Mouse (Mus musculus) limb, embryonic 15.5 days (tissue): Measurements from ENCODE around the gene Vax2. TPM values are rescaled to one million over a fixed set of nuclear protein-coding genes. Genes with fewer than 3 reads are reported as not detected.

ENCODE experiments used
- ATAC-seq: fragments of 200-750 bp; cut with Nextera tagmentation; 2 replicates; pipeline ENCODE4 v1.8.0; 2017; ENCODE audit warnings: low read depth, moderate TSS enrichment; ENCODE audit not compliant: insufficient number of reproducible peaks, low FRiP score, low TSS enrichment
- H3K27ac ChIP-seq: fragments of 300-500 bp; sonication (generic); 2 replicates; pipeline ENCODE4 v1.5.1; 2015; ENCODE audit warnings: moderate library complexity, mild to moderate bottlenecking, inconsistent platforms
- H3K27me3 ChIP-seq: fragments of 300-500 bp; sonication (generic); 2 replicates; pipeline ENCODE4 v1.6.1; 2015; ENCODE audit warnings: inconsistent platforms
- H3K36me3 ChIP-seq: fragments of 300-500 bp; sonication (generic); 2 replicates; pipeline ENCODE4 v1.6.1; 2015; ENCODE audit warnings: inconsistent platforms
- H3K4me1 ChIP-seq: fragments of 300-500 bp; sonication (generic); 2 replicates; pipeline ENCODE4 v1.6.1; 2015; ENCODE audit warnings: inconsistent platforms
- H3K4me2 ChIP-seq: fragments of 300-500 bp; sonication (generic); 2 replicates; pipeline ENCODE4 v1.6.1; 2015; ENCODE audit warnings: mild to moderate bottlenecking, inconsistent platforms
- H3K4me3 ChIP-seq: fragments of 300-500 bp; sonication (generic); 2 replicates; pipeline ENCODE4 v1.5.1; 2015; ENCODE audit warnings: mild to moderate bottlenecking, inconsistent platforms
- H3K9ac ChIP-seq: fragments of 300-500 bp; sonication (generic); 2 replicates; pipeline ENCODE4 v1.6.1; 2015; ENCODE audit warnings: inconsistent platforms
- H3K9me3 ChIP-seq: fragments of 300-500 bp; sonication (generic); 2 replicates; pipeline ENCODE4 v1.6.1; 2016; ENCODE audit warnings: inconsistent platforms
- WGBS: fragments of 180-500 bp; shearing (Covaris S2); methylation state at CpG from one replicate; pipeline ENCODE4 v1.1.7; 2015; 5-methylcytosine and 5-hydroxymethylcytosine counted together
- polyA plus RNA-seq: library from polyadenylated mRNA; unstranded; fragments of >200 nt; fragmentation: Nextera tagmentation; extraction: Ambion mirVana; gene quantifications from 2 replicates; pipeline ENCODE4 v1.2.1, GENCODE M21; 2015

Vax2 gene
- polyA plus RNA-seq, 1 experiment from 2014 or later, result 1.2 TPM

GRCm38 (mm10) chr6:83742761-83743160 is 31.7 kb downstream of the Vax2 start, which contains the start of gene Atp6v1b1:
Gene Atp6v1b1, plus strand, starts transcription at chr6:83742990.
- WGBS, result 59% methylated on average over 5 of the region's 5 CpGs
- Histone ChIP-seq H3K36me3 (no peaks in the 10 kb centered on the region), H3K9ac (no peak within 1 kb of the TSS), H3K9me3 (no peaks in the 10 kb centered on the region), H3K27ac (no peak within 1 kb of the TSS), H3K4me2 (no peak within 1 kb of the TSS), H3K27me3 (peaks cover 6% of the 10 kb centered on the region; the same call in 1 of the 2 replicates), H3K4me1 (0 out of 2 replicates have a peak, but pooled peaks cover 7% of the 10 kb centered on the region), H3K4me3 (no peak within 1 kb of the TSS)
- ATAC-seq, result no peak

GRCm38 (mm10) chr6:83743212-83743611 is 32.1 kb downstream of the Vax2 start:
- no peak overlapping the region for H3K4me2 ChIP-seq
- ATAC-seq, result no peak
- H3K4me3 ChIP-seq, result no peak overlapping the region
- no peak overlapping the region for H3K27ac ChIP-seq
- H3K9me3 ChIP-seq, result no peaks in the 10 kb centered on the region
- WGBS, result 69% methylated on average over 5 of the region's 5 CpGs
- no peak overlapping the region for H3K9ac ChIP-seq
- H3K36me3 ChIP-seq, result no peaks in the 10 kb centered on the region
- peaks cover 6% of the 10 kb centered on the region; the same call in 1 of the 2 replicates for H3K27me3 ChIP-seq
- H3K4me1 ChIP-seq, result 0 out of 2 replicates have a peak, but pooled peaks cover 6% of the 10 kb centered on the region

DNA sequence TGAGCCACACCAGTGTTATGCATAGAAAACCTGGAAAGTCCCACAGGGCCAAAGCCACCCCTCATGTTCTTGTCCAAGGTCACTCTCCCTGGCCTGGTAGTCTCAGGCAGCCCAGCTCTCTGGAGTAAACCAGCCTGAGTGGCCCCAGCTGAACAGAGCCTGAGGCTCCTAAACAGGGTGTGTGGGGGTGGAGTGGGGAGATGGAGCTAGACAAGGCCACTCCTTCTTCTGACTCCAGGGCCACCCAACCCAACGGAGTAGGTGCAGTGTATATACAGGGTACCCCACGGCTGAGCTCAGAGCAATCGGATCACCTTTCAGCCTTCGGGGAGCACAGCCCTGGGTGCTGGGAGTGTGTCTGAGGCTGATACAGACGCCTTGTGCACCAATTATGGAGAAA is 33.1 kb downstream of the Vax2 start:
- Histone ChIP-seq H3K4me3 (no peak overlapping the region), H3K9ac (no peak overlapping the region), H3K9me3 (no peaks in the 10 kb centered on the region), H3K4me2 (no peak overlapping the region), H3K27ac (no peak overlapping the region), H3K4me1 (no peaks in the 10 kb centered on the region), H3K36me3 (no peaks in the 10 kb centered on the region), H3K27me3 (peaks cover 12% of the 10 kb centered on the region; the same call in 1 of the 2 replicates)
- peak; percentile 32; the same call in 1 of the 2 replicates for ATAC-seq
- WGBS, result 67% methylated on average over 5 of the region's 5 CpGs

GRCm38 (mm10) chr6:83744557-83744956 is 33.5 kb downstream of the Vax2 start:
- H3K4me3 ChIP-seq, result no peak overlapping the region
- H3K9me3 ChIP-seq, result no peaks in the 10 kb centered on the region
- H3K36me3 ChIP-seq, result no peaks in the 10 kb centered on the region
- no peak for ATAC-seq
- no peaks in the 10 kb centered on the region for H3K4me1 ChIP-seq
- no peak overlapping the region for H3K27ac ChIP-seq
- WGBS, result 44% methylated on average over 5 of the region's 5 CpGs
- peaks cover 12% of the 10 kb centered on the region; the same call in 1 of the 2 replicates for H3K27me3 ChIP-seq
- H3K4me2 ChIP-seq, result no peak overlapping the region
- no peak overlapping the region for H3K9ac ChIP-seq

GRCm38 (mm10) chr6:83745466-83745865 is 34.4 kb downstream of the Vax2 start:
- Histone ChIP-seq H3K4me2 (no peak overlapping the region), H3K27ac (no peak overlapping the region), H3K27me3 (peaks cover 12% of the 10 kb centered on the region; the same call in 1 of the 2 replicates), H3K9ac (no peak overlapping the region), H3K36me3 (no peaks in the 10 kb centered on the region), H3K4me1 (no peaks in the 10 kb centered on the region), H3K4me3 (no peak overlapping the region), H3K9me3 (no peaks in the 10 kb centered on the region)
- ATAC-seq, result no peak
- WGBS, result 57% methylated on average over 2 of the region's 2 CpGs

GRCm38 (mm10) chr6:83749286-83749685 is 38.2 kb downstream of the Vax2 start:
- peaks cover 26% of the 10 kb centered on the region for H3K27me3 ChIP-seq
- H3K9me3 ChIP-seq, result no peaks in the 10 kb centered on the region
- no peak overlapping the region for H3K4me2 ChIP-seq
- no peak overlapping the region for H3K27ac ChIP-seq
- H3K9ac ChIP-seq, result no peak overlapping the region
- no peaks in the 10 kb centered on the region for H3K36me3 ChIP-seq
- H3K4me3 ChIP-seq, result no peak overlapping the region
- ATAC-seq, result no peak
- WGBS, result 58% methylated on average over 3 of the region's 3 CpGs
- H3K4me1 ChIP-seq, result no peaks in the 10 kb centered on the region

- Histone ChIP-seq H3K4me1 (no peaks in the 10 kb centered on the region), H3K27me3 (peaks cover 26% of the 10 kb centered on the region), H3K4me3 (no peak overlapping the region), H3K4me2 (no peak overlapping the region), H3K9me3 (no peaks in the 10 kb centered on the region), H3K9ac (no peak overlapping the region), H3K36me3 (no peaks in the 10 kb centered on the region), H3K27ac (no peak overlapping the region)
- no peak for ATAC-seq
- whole genome bisulfite sequencing, result 11% methylated on average over 11 of the region's 11 CpGs
Measured at GRCm38 (mm10) chr6:83750171-83750684, 39.2 kb downstream of the Vax2 start.

- no peak overlapping the region for H3K9ac ChIP-seq
- H3K36me3 ChIP-seq, result no peaks in the 10 kb centered on the region
- no peaks in the 10 kb centered on the region for H3K9me3 ChIP-seq
- WGBS, result 71% methylated on average over 9 of the region's 9 CpGs
- H3K27me3 ChIP-seq, result peaks cover 62% of the 10 kb centered on the region
- no peak overlapping the region for H3K4me3 ChIP-seq
- ATAC-seq, result no peak
- H3K4me1 ChIP-seq, result peaks cover 7% of the 10 kb centered on the region; the same call in 1 of the 2 replicates
- no peak overlapping the region for H3K27ac ChIP-seq
- H3K4me2 ChIP-seq, result no peak overlapping the region
Measured at GRCm38 (mm10) chr6:83756051-83756450, 45.0 kb downstream of the Vax2 start.

- 25% methylated on average over 6 of the region's 6 CpGs for WGBS
- no peak for ATAC-seq
- Histone ChIP-seq H3K4me3 (peak within 1 kb of the TSS; percentile 30), H3K27me3 (peaks cover 64% of the 10 kb centered on the region), H3K27ac (no peak within 1 kb of the TSS), H3K4me1 (peaks cover 15% of the 10 kb centered on the region), H3K36me3 (peaks cover 4% of the 10 kb centered on the region; the same call in 1 of the 2 replicates), H3K9me3 (no peaks in the 10 kb centered on the region), H3K9ac (0 out of 2 replicates have a peak within 1 kb of the TSS, but pooled peaks have one; percentile 7), H3K4me2 (peak within 1 kb of the TSS; percentile 64)
Measured at GRCm38 (mm10) chr6:83762344-83762743, 51.3 kb downstream of the Vax2 start, which contains the start of gene Ankrd53. Gene Ankrd53, plus strand, starts transcription at chr6:83762644.

GRCm38 (mm10) chr6:83762880-83763431 is 51.9 kb downstream of the Vax2 start:
- Histone ChIP-seq H3K9ac (0 out of 2 replicates have a peak overlapping the region, but pooled peaks have one; percentile 7), H3K4me2 (peak overlapping the region; percentile 64), H3K36me3 (peaks cover 4% of the 10 kb centered on the region; the same call in 1 of the 2 replicates), H3K4me1 (peaks cover 14% of the 10 kb centered on the region), H3K27me3 (peaks cover 58% of the 10 kb centered on the region), H3K9me3 (no peaks in the 10 kb centered on the region), H3K4me3 (peak overlapping the region; percentile 30), H3K27ac (no peak overlapping the region)
- no peak for ATAC-seq
- WGBS, result 2% methylated on average over 35 of the region's 35 CpGs

- Histone ChIP-seq H3K36me3 (peaks cover 43% of the 10 kb centered on the region), H3K27me3 (peaks cover 25% of the 10 kb centered on the region), H3K4me1 (peaks cover 9% of the 10 kb centered on the region), H3K9ac (no peak overlapping the region), H3K4me2 (no peak overlapping the region), H3K9me3 (no peaks in the 10 kb centered on the region), H3K4me3 (no peak overlapping the region), H3K27ac (no peak overlapping the region)
- WGBS, result 89% methylated on average over 3 of the region's 3 CpGs
- ATAC-seq, result no peak
Measured at GRCm38 (mm10) chr6:83766982-83767381, 55.9 kb downstream of the Vax2 start.

- H3K9me3 ChIP-seq, result no peaks in the 10 kb centered on the region
- H3K36me3 ChIP-seq, result peaks cover 52% of the 10 kb centered on the region
- H3K4me3 ChIP-seq, result no peak overlapping the region
- 83% methylated on average over 5 of the region's 5 CpGs for WGBS
- ATAC-seq, result no peak
- H3K27me3 ChIP-seq, result peaks cover 10% of the 10 kb centered on the region
- peaks cover 1% of the 10 kb centered on the region; the same call in 1 of the 2 replicates for H3K4me1 ChIP-seq
- H3K4me2 ChIP-seq, result no peak overlapping the region
- no peak overlapping the region for H3K27ac ChIP-seq
- H3K9ac ChIP-seq, result no peak overlapping the region
Measured at GRCm38 (mm10) chr6:83768485-83768884, 57.4 kb downstream of the Vax2 start.
